Mouse (Mus musculus) hindbrain, embryonic 12.5 days (tissue): Measurements from ENCODE around the gene Zc3h12d. TPM values are rescaled to one million over a fixed set of nuclear protein-coding genes. Genes with fewer than 3 reads are reported as not detected.

Experiments used
- ATAC-seq: fragments of 200-750 bp; cut with Nextera tagmentation; 2 replicates; pipeline ENCODE4 v1.8.0; 2017; ENCODE audit warnings: moderate TSS enrichment; ENCODE audit not compliant: low FRiP score
- H3K27ac ChIP-seq: fragments of 300-500 bp; sonication (generic); 2 replicates; pipeline ENCODE4 v1.5.1; 2016; ENCODE audit warnings: mild to moderate bottlenecking
- H3K27me3 ChIP-seq: fragments of 300-500 bp; sonication (generic); 2 replicates; pipeline ENCODE4 v1.6.1; 2016; ENCODE audit warnings: mild to moderate bottlenecking
- H3K36me3 ChIP-seq: fragments of 300-500 bp; sonication (generic); 2 replicates; pipeline ENCODE4 v1.6.1; 2016; ENCODE audit warnings: mild to moderate bottlenecking
- H3K4me1 ChIP-seq: fragments of 300-500 bp; sonication (generic); 2 replicates; pipeline ENCODE4 v1.6.1; 2016
- H3K4me2 ChIP-seq: fragments of 300-500 bp; sonication (generic); replicated peaks from 2 replicates; pipeline ENCODE4 v1.6.1; 2016; ENCODE audit warnings: mild to moderate bottlenecking
- H3K4me3 ChIP-seq: fragments of 300-500 bp; sonication (generic); 2 replicates; pipeline ENCODE4 v1.5.1; 2016; ENCODE audit warnings: mild to moderate bottlenecking
- H3K9ac ChIP-seq: fragments of 300-500 bp; sonication (generic); 2 replicates; pipeline ENCODE4 v1.6.1; 2016; ENCODE audit warnings: mild to moderate bottlenecking, moderate library complexity
- H3K9me3 ChIP-seq: fragments of 300-500 bp; sonication (generic); replicated peaks from 2 replicates; pipeline ENCODE4 v1.6.1; 2016; ENCODE audit warnings: mild to moderate bottlenecking
- WGBS: fragments of 180-500 bp; shearing (Covaris S2); methylation state at CpG from one replicate; pipeline ENCODE4 v1.1.7; 2016; 5-methylcytosine and 5-hydroxymethylcytosine counted together
- polyA plus RNA-seq: library from polyadenylated mRNA; unstranded; fragments of >200 nt; fragmentation: Nextera tagmentation; extraction: Ambion mirVana; gene quantifications from 2 replicates; pipeline ENCODE4 v1.2.1, GENCODE M21; 2016

Gene Zc3h12d
- polyA plus RNA-seq: 0.19 and 0.25 TPM in 2 replicates

- H3K4me3 ChIP-seq: no peak within 1 kb of the TSS
- H3K9ac ChIP-seq: no peak within 1 kb of the TSS
Measured at GRCm38 (mm10) chr10:7832171-7832676, at the start of gene Zc3h12d. TSS of gene Zc3h12d (plus strand) at chr10:7832470.

GRCm38 (mm10) chr10:7787319-7787718, 45.0 kb upstream of the Zc3h12d start:
- Histone ChIP-seq H3K36me3 (peaks cover 15% of the 10 kb centered on the region), H3K4me2 (no peak overlapping the region), H3K27ac (no peak overlapping the region), H3K27me3 (no peaks in the 10 kb centered on the region), H3K9me3 (no peaks in the 10 kb centered on the region), H3K4me3 (no peak overlapping the region), H3K9ac (no peak overlapping the region), H3K4me1 (peaks cover 4% of the 10 kb centered on the region)
- no peak for ATAC-seq
- 45% methylated on average over 2 of the region's 2 CpGs for WGBS

More at GRCm38 (mm10) chr10:7832171-7832676, at the start of gene Zc3h12d:
- Histone ChIP-seq H3K27me3 (no peaks in the 10 kb centered on the region), H3K4me1 (peaks cover 8% of the 10 kb centered on the region; the same call in 1 of the 2 replicates), H3K9me3 (no peaks in the 10 kb centered on the region), H3K27ac (no peak within 1 kb of the TSS), H3K36me3 (no peaks in the 10 kb centered on the region), H3K4me2 (peak within 1 kb of the TSS; percentile 27)
- peak; percentile 63; the same call in 1 of the 2 replicates for ATAC-seq
- WGBS: 6% methylated on average over 15 of the region's 15 CpGs

DNA sequence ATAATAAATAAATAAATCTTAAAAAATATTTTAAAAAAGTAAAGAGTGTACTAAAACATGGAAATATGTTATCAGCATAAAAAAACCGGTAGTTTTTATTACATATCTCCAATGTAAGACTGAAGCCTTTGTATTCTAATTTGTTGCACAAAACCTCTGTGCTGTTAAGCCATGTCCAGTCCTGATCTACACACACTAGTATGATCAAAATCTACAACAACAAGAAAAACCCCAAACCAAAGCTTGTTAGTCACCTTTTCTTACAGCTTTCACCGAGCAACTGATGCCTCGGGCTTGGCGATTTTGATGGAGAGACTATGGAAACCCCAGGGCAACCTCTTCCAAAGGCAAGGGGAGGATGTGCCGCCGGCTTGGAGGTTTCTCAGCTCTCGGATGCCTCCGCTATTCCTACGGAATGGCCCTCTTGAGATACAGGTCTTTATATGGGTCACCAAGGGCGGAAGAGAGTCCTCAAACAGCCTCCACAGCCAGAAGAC, 40.0 kb upstream of the Zc3h12d start:
- peak; percentile 79; the same call in 1 of the 2 replicates for ATAC-seq
- Histone ChIP-seq H3K4me2 (peak overlapping the region; percentile 69), H3K9me3 (no peaks in the 10 kb centered on the region), H3K9ac (peak overlapping the region; percentile 79), H3K4me3 (peak overlapping the region; percentile 78), H3K4me1 (peaks cover 14% of the 10 kb centered on the region), H3K27me3 (no peaks in the 10 kb centered on the region), H3K36me3 (peaks cover 27% of the 10 kb centered on the region), H3K27ac (peak overlapping the region; percentile 72)
- WGBS: under 1% methylated on average over 10 of the region's 10 CpGs

DNA sequence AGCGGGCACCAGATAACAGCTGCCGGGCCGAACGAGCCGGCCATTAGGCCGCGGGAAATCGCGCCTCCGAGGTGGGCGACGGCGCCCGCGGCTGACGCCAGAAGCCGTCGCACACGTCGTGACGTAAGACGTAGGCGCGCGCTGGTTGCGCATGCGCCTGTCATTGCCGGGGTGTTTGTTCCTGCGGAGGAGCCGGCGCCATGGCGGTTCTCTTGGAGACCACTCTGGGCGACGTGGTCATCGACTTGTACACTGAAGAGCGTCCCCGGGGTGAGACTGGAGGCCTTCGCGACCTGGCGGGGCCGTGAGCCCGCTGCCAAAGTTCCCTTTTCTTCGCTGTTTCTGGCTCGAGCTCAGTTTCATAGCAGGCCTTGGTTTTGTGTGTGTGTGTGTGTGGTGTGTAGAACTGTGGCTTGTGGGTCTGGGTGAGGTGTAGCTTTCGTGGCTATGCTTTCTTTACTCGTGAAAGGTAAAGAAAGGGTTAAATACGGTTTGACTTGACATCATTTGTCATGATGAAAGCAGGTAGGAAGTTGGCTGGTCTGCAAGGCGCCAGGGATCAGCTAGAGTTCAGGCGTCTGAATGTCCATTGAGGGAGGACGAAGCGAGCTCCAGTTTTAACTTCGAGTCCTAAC, 39.4 kb upstream of the Zc3h12d start, which contains the start of the genes Ginm1 and Ppil4:
Gene Ginm1, minus strand, starts transcription at position 74 of the 635 bp plus-strand sequence.
Gene Ppil4, plus strand, starts transcription at position 141 of the 635 bp plus-strand sequence.
- peak; percentile 93 for ATAC-seq
- Histone ChIP-seq H3K27me3 (no peaks in the 10 kb centered on the region), H3K4me2 (peak within 1 kb of the TSS; percentile 69), H3K9ac (peak within 1 kb of the TSS; percentile 79), H3K4me1 (peaks cover 14% of the 10 kb centered on the region), H3K9me3 (no peaks in the 10 kb centered on the region), H3K36me3 (peaks cover 32% of the 10 kb centered on the region), H3K4me3 (peak within 1 kb of the TSS; percentile 78), H3K27ac (peak within 1 kb of the TSS; percentile 72)
- WGBS: under 1% methylated on average over 52 of the region's 52 CpGs

GRCm38 (mm10) chr10:7801258-7801657, 31.0 kb upstream of the Zc3h12d start:
- Histone ChIP-seq H3K9ac (no peak overlapping the region), H3K4me2 (no peak overlapping the region), H3K36me3 (peaks cover 84% of the 10 kb centered on the region), H3K4me3 (no peak overlapping the region), H3K9me3 (no peaks in the 10 kb centered on the region), H3K27ac (no peak overlapping the region), H3K27me3 (no peaks in the 10 kb centered on the region), H3K4me1 (no peaks in the 10 kb centered on the region)
- WGBS: 95% methylated on average over 3 of the region's 3 CpGs
- ATAC-seq: no peak

GRCm38 (mm10) chr10:7802519-7803140, 29.6 kb upstream of the Zc3h12d start:
- Histone ChIP-seq H3K27me3 (no peaks in the 10 kb centered on the region), H3K9ac (no peak overlapping the region), H3K4me2 (no peak overlapping the region), H3K4me3 (no peak overlapping the region), H3K36me3 (peaks cover 78% of the 10 kb centered on the region), H3K9me3 (no peaks in the 10 kb centered on the region), H3K4me1 (no peaks in the 10 kb centered on the region), H3K27ac (no peak overlapping the region)
- no peak for ATAC-seq
- WGBS: 95% methylated on average over 2 of the region's 2 CpGs

DNA sequence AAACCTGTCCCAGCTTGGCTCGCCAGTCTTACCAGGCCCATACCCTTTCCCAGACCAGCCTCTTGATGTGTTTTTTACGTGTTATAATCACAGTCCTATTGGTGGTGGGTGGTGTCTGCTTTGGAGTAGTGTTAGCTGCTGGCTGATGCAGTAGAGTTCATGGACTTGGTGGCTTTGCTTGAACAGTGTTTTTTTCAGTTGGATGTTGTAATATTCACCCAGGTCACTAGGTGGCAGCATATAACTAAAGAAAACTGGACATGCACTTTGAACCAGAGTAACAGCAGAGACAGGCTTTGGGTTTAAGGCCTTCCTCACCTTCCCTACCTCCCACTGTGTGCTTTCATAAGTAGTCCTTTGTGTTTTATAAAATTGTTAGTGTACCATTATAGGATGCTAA, 22.3 kb upstream of the Zc3h12d start:
- Histone ChIP-seq H3K9me3 (no peaks in the 10 kb centered on the region), H3K27ac (no peak overlapping the region), H3K9ac (no peak overlapping the region), H3K36me3 (peaks cover 56% of the 10 kb centered on the region), H3K4me3 (no peak overlapping the region), H3K27me3 (no peaks in the 10 kb centered on the region), H3K4me2 (no peak overlapping the region), H3K4me1 (no peaks in the 10 kb centered on the region)
- WGBS: 49% methylated on average over 2 of the region's 2 CpGs
- ATAC-seq: no peak; the same call in 1 of the 2 replicates

DNA sequence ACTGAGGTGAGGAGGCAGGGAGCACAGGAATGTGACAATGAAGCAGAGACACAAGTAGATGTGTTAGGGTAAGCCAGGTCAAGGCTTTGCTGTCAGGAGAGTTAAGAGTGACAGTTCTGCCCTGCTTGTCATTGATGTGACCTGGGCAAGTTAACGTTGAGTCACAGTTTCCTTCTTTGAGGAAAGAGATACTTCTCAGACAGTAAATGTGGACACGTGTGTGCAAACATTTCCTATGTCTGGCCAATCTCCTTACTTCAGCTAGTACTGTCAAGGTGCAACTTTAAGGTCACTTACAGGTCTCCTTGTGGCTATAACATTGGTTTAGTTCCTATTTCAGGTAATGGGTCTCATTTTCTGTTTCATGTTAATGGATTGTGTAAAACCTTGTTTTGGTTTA, 15.8 kb upstream of the Zc3h12d start:
- Histone ChIP-seq H3K9me3 (no peaks in the 10 kb centered on the region), H3K4me1 (no peaks in the 10 kb centered on the region), H3K9ac (no peak overlapping the region), H3K4me2 (no peak overlapping the region), H3K4me3 (no peak overlapping the region), H3K27ac (no peak overlapping the region), H3K27me3 (no peaks in the 10 kb centered on the region), H3K36me3 (peaks cover 52% of the 10 kb centered on the region)
- WGBS: 95% methylated on average over 2 of the region's 2 CpGs
- no peak for ATAC-seq

DNA sequence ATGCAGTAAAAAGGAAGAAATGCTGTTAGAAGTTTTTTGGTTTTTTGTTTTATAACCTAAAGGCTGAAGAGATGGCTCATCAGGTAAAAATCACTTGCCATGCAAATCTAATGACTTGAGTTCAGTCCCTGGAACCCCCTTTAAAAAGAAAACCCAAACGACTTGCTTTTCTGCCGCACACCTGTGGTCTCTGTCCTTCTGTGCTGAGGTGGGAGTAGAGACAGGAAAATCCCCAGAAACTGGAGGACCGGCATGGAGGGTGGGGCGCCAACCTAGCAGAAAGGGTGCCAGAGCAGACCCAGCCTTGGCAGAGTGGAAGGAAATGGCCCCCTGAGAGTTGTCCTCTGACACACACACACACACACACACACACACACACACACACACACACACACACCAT, 13.6 kb upstream of the Zc3h12d start:
- H3K4me3 ChIP-seq: no peak overlapping the region
- no peak overlapping the region for H3K4me2 ChIP-seq
- 92% methylated on average over 4 of the region's 4 CpGs for WGBS
- no peak overlapping the region for H3K27ac ChIP-seq
- H3K27me3 ChIP-seq: no peaks in the 10 kb centered on the region
- no peaks in the 10 kb centered on the region for H3K4me1 ChIP-seq
- H3K9me3 ChIP-seq: no peaks in the 10 kb centered on the region
- no peak for ATAC-seq
- H3K36me3 ChIP-seq: peaks cover 54% of the 10 kb centered on the region
- H3K9ac ChIP-seq: no peak overlapping the region

- 94% methylated on average over 4 of the region's 4 CpGs for WGBS
- no peak for ATAC-seq
Measured at GRCm38 (mm10) chr10:7819156-7819555, 13.1 kb upstream of the Zc3h12d start.

GRCm38 (mm10) chr10:7819603-7820002, 12.7 kb upstream of the Zc3h12d start:
- peaks cover 50% of the 10 kb centered on the region for H3K36me3 ChIP-seq
- no peak for ATAC-seq
- no peak overlapping the region for H3K4me3 ChIP-seq
- H3K9me3 ChIP-seq: no peaks in the 10 kb centered on the region
- H3K4me1 ChIP-seq: no peaks in the 10 kb centered on the region
- H3K9ac ChIP-seq: no peak overlapping the region
- 95% methylated on average over 4 of the region's 4 CpGs for WGBS
- no peak overlapping the region for H3K4me2 ChIP-seq
- H3K27me3 ChIP-seq: no peaks in the 10 kb centered on the region
- no peak overlapping the region for H3K27ac ChIP-seq

More at GRCm38 (mm10) chr10:7819156-7819555, 13.1 kb upstream of the Zc3h12d start:
- Histone ChIP-seq H3K27ac (no peak overlapping the region), H3K4me2 (no peak overlapping the region), H3K36me3 (peaks cover 53% of the 10 kb centered on the region), H3K4me1 (no peaks in the 10 kb centered on the region), H3K4me3 (no peak overlapping the region), H3K9me3 (no peaks in the 10 kb centered on the region), H3K27me3 (no peaks in the 10 kb centered on the region), H3K9ac (no peak overlapping the region)

- Histone ChIP-seq H3K4me1 (no peaks in the 10 kb centered on the region), H3K27me3 (no peaks in the 10 kb centered on the region), H3K27ac (no peak overlapping the region), H3K4me2 (no peak overlapping the region), H3K36me3 (peaks cover 51% of the 10 kb centered on the region), H3K9ac (no peak overlapping the region), H3K9me3 (no peaks in the 10 kb centered on the region), H3K4me3 (no peak overlapping the region)
- no peak for ATAC-seq
- WGBS: 96% methylated on average over 5 of the region's 5 CpGs
Measured at GRCm38 (mm10) chr10:7820171-7820570, 12.1 kb upstream of the Zc3h12d start.
